Mouse (Mus musculus) layer of hippocampus, adult 9-11 months (tissue): ENCODE measurements at regions not wholly inside any gene's neighbourhood (a gene's known extent, or its start where the extent isn't known, plus 50 kb on each side); places are given as distances from the start of the nearest gene placed in this dataset.
A peak's percentile ranks its signal among the peaks of the same experiment; 100 is the strongest.

ENCODE experiments used
- DNase-seq: peaks from one replicate; pipeline ENCODE4 v3.0.0; 2022

GRCm38 (mm10) chr16:9115548-9115947, 285.6 kb downstream of the 1810013L24Rik start:
- DNase-seq, result no peak

GRCm38 (mm10) chr16:9121581-9121980, 291.7 kb downstream of the 1810013L24Rik start:
- no peak for DNase-seq

GRCm38 (mm10) chr16:9132113-9132512, 302.2 kb downstream of the 1810013L24Rik start:
- no peak for DNase-seq

- DNase-seq, result no peak
Observed at GRCm38 (mm10) chr16:9132778-9133177, 302.9 kb downstream of the 1810013L24Rik start.

GRCm38 (mm10) chr16:9135377-9135776, 305.5 kb downstream of the 1810013L24Rik start:
- no peak for DNase-seq

GRCm38 (mm10) chr16:9138552-9139224, 308.8 kb downstream of the 1810013L24Rik start:
- peak; percentile 16 for DNase-seq

- no peak for DNase-seq
Observed at GRCm38 (mm10) chr16:9139405-9139804, 309.5 kb downstream of the 1810013L24Rik start.

- DNase-seq, result no peak
Observed at GRCm38 (mm10) chr16:9149209-9150135, 319.6 kb downstream of the 1810013L24Rik start.

- no peak for DNase-seq
Observed at GRCm38 (mm10) chr16:9151936-9152335, 322.0 kb downstream of the 1810013L24Rik start.

GRCm38 (mm10) chr16:9153501-9153900, 323.6 kb downstream of the 1810013L24Rik start:
- DNase-seq, result no peak

- no peak for DNase-seq
Observed at GRCm38 (mm10) chr16:9165763-9166310, 335.9 kb downstream of the 1810013L24Rik start.

- DNase-seq, result no peak
Observed at GRCm38 (mm10) chr16:9176402-9176801, 346.5 kb downstream of the 1810013L24Rik start.

GRCm38 (mm10) chr16:9195821-9196220, 365.9 kb downstream of the 1810013L24Rik start:
- DNase-seq, result no peak

- DNase-seq, result peak; percentile 37
Observed at GRCm38 (mm10) chr16:9198903-9199532, 369.1 kb downstream of the 1810013L24Rik start.

- DNase-seq, result no peak
Observed at GRCm38 (mm10) chr16:9208602-9209001, 378.7 kb downstream of the 1810013L24Rik start.

- no peak for DNase-seq
Observed at GRCm38 (mm10) chr16:9211485-9211884, 381.6 kb downstream of the 1810013L24Rik start.

- no peak for DNase-seq
Observed at GRCm38 (mm10) chr16:9215131-9215530, 385.2 kb downstream of the 1810013L24Rik start.

GRCm38 (mm10) chr16:9217361-9217760, 387.5 kb downstream of the 1810013L24Rik start:
- DNase-seq, result no peak

- no peak for DNase-seq
Observed at GRCm38 (mm10) chr16:9230178-9230577, 400.3 kb downstream of the 1810013L24Rik start.

- no peak for DNase-seq
Observed at GRCm38 (mm10) chr16:9242099-9242498, 412.2 kb downstream of the 1810013L24Rik start.

GRCm38 (mm10) chr16:9247198-9247597, 417.3 kb downstream of the 1810013L24Rik start:
- DNase-seq, result peak; percentile 41

- no peak for DNase-seq
Observed at GRCm38 (mm10) chr16:9253054-9253453, 423.2 kb downstream of the 1810013L24Rik start.

GRCm38 (mm10) chr16:9255351-9255750, 425.5 kb downstream of the 1810013L24Rik start:
- no peak for DNase-seq
